Mouse (Mus musculus): ENCODE measurements around the gene Farsa. TPM values are rescaled to one million over a fixed set of nuclear protein-coding genes. Genes with fewer than 3 reads are reported as not detected.

Farsa gene
- polyA plus RNA-seq, 1 experiment from 2014 or later = 130 TPM

DNA sequence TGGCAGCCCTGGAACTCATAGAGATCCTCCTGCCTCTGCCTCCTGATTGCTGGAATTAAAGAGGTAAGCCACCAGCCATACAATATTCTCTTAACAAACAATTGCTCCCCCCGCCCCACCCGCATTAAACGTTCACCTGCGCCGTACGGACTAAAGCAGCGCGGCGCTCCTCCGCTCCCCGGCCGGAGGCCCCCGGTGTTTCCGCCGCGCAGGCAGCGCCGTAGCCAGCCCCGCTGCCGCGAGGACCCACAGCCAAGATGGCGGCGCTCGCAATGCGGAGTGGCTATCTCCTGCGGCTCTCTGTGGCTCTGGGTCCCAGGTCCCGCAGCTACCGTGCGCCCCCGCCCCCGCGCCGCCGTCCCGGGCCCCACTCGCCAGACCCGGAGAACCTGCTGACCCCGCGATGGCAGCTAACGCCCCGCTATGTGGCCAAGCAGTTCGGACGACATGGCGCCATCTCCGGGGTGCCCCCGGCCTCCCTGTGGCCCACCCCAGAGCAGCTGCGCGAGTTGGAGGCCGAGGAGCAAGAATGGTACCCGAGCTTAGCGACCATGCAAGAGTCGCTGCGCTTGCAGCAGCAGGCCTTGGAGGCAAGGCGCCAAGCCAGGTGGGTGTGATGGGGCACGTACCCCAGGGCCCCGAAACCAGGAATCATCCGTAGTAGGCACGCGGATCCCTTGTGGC, 24.6 kb upstream of the Farsa start:
- H3K27me3 ChIP-seq (replicated peaks; ENCODE audit: control insufficient read depth, insufficient read depth, low read length) = no peaks in the 10 kb centered on the region
- no peaks in the 10 kb centered on the region for H3K9me3 ChIP-seq (ENCODE audit: control insufficient read depth, low read length)
- H3K27ac ChIP-seq (ENCODE audit: low read depth, low read length) = peak overlapping the region; percentile 94
- DNase-seq (ENCODE audit: low spot score) (peak; percentile 87), ATAC-seq (replicated peaks; ENCODE audit: low FRiP score) (peak; percentile 80)
- peak overlapping the region; percentile 99 for H3K9ac ChIP-seq (ENCODE audit: low read depth, low read length)
- WGBS = under 1% methylated on average over 59 of the region's 59 CpGs
- peaks cover 23% of the 10 kb centered on the region for H3K36me3 ChIP-seq (ENCODE audit: control insufficient read depth, insufficient read depth, low read length)
- H3K4me3 ChIP-seq (ENCODE audit: low read depth, low read length) = peak overlapping the region; percentile 99
- H3K4me1 ChIP-seq (replicated peaks; ENCODE audit: control insufficient read depth, insufficient read depth, low read length) = peaks cover 25% of the 10 kb centered on the region
- H3K4me2 ChIP-seq = peak overlapping the region; percentile 80

DNA sequence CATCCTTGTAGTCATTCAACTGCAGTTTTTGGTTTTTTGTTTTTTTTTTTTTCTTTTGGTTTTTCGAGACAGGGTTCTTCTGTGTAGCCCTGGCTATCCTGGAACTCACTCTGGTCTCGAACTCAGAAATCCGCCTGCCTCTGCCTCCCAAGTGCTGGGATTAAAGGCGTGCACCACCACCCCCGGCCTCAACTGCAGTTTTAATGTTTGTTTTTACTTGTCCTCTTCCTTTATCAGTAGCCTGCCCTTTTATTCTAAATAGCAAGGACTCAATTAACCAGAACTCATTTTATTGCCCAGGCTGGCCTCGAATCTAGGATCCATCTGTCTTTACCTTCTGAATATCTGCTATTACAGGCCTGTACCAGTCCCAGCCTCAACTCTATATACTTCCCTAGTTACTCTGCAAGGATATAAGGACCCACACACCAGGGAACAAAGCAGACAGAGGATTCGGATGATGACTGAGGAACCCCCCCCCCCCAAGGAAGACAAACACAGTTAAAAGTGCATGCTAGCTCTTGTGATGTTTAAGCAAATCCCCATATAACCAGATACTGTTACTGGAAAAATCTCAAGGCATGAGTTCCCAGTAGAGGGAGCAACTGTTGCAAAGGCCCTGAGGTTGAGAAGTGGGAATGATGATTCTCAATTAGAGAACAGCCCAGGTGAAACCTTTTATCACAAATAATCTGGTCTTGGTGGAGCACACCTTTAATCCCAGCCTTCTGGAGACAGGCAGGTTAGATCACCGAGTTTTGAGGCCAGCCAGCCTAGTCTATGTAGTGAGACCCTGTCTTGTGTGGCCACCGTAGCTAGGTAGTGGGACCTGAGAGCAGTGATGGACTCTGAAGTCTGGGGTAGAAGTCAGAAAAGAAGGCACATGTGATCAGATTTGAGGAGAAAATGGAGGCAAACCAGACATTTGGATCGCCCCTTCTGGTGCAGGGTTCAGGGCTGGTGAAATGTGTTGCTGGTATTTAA, 23.7 kb upstream of the Farsa start:
- Histone ChIP-seq H3K4me1 (replicated peaks; ENCODE audit: control insufficient read depth, insufficient read depth, low read length) (peaks cover 34% of the 10 kb centered on the region), H3K27ac (ENCODE audit: low read depth, low read length) (peak overlapping the region; percentile 94), H3K9me3 (ENCODE audit: control insufficient read depth, low read length) (no peaks in the 10 kb centered on the region), H3K27me3 (replicated peaks; ENCODE audit: control insufficient read depth, insufficient read depth, low read length) (no peaks in the 10 kb centered on the region), H3K4me2 (peak overlapping the region; percentile 80), H3K9ac (ENCODE audit: low read depth, low read length) (peak overlapping the region; percentile 99), H3K4me3 (ENCODE audit: low read depth, low read length) (peak overlapping the region; percentile 99), H3K36me3 (ENCODE audit: control insufficient read depth, insufficient read depth, low read length) (peaks cover 32% of the 10 kb centered on the region)
- DNase-seq (ENCODE audit: low spot score) (no peak), ATAC-seq (replicated peaks; ENCODE audit: low FRiP score) (no peak)
- WGBS = 51% methylated on average over 10 of the region's 10 CpGs

DNA sequence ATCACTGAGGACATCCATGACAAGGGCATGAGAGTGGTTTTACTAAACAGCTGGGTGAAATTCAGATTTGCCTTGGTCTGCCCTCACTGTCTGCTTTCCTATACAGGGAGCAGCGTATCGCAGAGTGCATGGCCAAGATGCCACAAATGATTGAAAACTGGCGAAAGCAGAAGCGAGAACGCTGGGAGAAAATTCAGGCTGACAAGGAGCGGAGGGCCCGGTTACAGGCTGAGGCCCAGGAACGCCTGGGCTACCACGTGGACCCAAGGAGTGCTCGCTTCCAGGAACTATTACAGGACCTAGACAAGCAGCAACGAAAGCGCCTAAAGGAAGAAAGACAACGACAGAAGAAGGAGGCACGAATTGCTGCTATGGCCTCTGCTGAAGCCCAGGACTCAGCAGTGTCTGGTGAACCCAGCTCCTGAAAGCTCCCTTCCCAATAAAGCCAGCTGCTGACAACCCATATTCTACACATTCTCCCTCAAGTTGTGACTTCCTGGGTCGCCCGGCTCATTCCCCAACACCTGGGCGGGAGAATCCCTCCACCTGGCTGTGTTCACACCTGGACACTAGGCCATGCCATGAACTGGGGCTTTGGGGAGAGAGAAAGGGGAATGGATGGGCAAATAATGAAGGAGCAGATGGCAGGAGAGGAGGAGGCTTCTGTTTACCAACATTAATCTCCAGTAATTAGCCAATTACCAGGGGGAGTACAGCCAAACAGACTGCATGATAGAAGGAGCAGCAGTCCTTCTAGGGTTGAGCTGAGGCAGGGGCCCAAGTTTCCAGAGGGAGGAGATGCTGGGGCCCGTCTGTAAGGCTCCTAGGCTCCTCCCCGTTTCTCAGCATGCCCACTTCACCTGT, 22.6 kb upstream of the Farsa start:
- ATAC-seq (replicated peaks; ENCODE audit: low FRiP score) (no peak), DNase-seq (ENCODE audit: low spot score) (no peak)
- Histone ChIP-seq H3K27me3 (replicated peaks; ENCODE audit: control insufficient read depth, insufficient read depth, low read length) (no peaks in the 10 kb centered on the region), H3K27ac (ENCODE audit: low read depth, low read length) (peak overlapping the region; percentile 46; the same call in 1 of the 2 replicates), H3K36me3 (ENCODE audit: control insufficient read depth, insufficient read depth, low read length) (peaks cover 32% of the 10 kb centered on the region), H3K9me3 (ENCODE audit: control insufficient read depth, low read length) (no peaks in the 10 kb centered on the region), H3K9ac (ENCODE audit: low read depth, low read length) (peak overlapping the region; percentile 31; the same call in 1 of the 2 replicates), H3K4me2 (0 out of 2 replicates have a peak overlapping the region, but pooled peaks have one; percentile 13), H3K4me1 (replicated peaks; ENCODE audit: control insufficient read depth, insufficient read depth, low read length) (peaks cover 40% of the 10 kb centered on the region), H3K4me3 (ENCODE audit: low read depth, low read length) (peak overlapping the region; percentile 99; the same call in 1 of the 2 replicates)
- 83% methylated on average over 19 of the region's 19 CpGs for WGBS

DNA sequence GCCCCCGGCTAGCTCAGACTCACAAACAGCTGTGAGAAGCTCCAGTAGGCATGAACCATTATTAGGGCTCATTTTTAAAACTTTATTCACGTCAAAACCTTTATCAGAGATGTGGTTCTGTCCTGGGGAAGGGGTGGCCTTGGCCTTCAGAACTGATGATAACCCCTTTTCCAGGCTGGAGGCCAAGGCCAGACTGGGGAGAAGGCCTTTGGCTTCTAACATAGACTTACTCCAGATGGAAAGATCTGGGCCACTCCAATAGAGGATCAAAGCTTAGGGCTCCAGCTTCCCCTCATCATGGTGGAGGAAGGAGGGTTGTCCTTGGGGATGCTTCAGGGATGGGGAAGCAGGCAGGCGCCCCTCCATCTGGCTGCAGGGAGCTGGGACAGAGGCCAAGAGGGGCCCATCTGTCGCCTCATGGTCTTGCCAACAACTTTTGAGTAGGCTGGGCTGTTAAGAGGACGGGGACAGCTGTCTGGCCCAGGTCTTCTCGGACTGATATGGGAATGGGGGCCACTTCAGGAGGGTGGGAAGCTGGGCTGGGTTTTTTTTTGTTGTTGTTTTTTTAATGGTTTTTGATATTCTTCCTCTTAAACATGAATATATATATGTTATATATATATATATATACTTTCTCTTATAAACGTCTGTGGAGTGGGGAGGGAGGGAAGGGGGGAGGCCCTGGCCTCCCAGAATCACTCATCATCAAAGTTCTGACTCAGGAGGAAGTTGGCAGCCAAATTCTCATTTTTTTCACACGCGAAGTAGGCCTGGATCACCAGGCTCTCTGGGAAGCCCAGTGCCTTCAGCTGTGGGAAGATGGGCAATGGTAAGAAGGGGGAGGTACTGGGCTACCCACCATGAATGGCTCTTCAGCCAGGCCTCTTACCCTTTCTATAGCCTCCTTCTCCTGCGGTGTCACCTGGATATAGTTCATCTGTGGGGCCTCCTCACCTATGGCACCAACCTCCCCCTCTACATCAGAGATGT, 21.6 kb upstream of the Farsa start:
- Histone ChIP-seq H3K4me3 (ENCODE audit: low read depth, low read length) (no peak overlapping the region), H3K36me3 (ENCODE audit: control insufficient read depth, insufficient read depth, low read length) (peaks cover 32% of the 10 kb centered on the region)

DNA sequence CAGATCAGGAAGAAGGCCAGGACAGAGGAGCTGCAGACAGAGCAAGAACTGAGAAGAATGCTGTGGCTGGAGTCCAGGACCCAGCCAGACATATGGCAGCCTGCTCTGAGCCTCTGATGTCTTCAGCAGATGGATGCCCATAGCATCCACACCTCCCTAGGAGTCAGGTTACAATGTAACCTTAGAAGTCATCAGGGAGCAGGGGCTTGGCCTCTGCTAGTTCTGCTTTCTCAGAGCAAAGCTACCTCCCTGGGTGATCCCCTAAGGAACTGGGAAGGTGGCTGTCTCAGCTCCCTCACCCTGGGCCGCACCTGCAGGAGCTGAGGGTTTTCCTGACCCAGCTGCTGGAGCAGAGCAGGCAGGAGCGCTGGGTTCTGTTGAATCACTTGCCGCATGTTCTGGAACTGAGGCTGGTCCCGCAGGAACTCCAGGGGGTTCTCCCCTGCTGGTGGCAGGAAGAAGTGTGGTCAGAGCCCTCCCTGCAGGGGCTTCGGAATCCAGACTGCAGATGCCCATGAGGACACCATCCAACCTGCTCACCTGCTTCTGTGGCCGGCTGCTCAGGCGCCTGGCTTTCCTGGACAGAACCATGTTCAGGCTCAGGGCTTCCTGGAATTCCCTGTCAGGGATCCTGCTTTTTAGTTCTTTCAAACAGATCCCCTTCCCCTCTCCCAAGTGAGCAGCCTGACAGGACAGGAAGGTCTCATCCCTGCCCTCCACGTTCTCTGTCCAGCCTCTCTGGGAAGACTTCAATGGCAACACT, 19.5 kb upstream of the Farsa start:
- H3K36me3 ChIP-seq (ENCODE audit: control insufficient read depth, insufficient read depth, low read length) = peaks cover 44% of the 10 kb centered on the region
- WGBS = 68% methylated on average over 8 of the region's 8 CpGs
- no peak for DNase-seq (ENCODE audit: low spot score)
- peaks cover 47% of the 10 kb centered on the region for H3K4me1 ChIP-seq (replicated peaks; ENCODE audit: control insufficient read depth, insufficient read depth, low read length)
- H3K4me3 ChIP-seq (ENCODE audit: low read depth, low read length) = peak overlapping the region; percentile 34
- H3K27ac ChIP-seq (ENCODE audit: low read depth, low read length) = peak overlapping the region; percentile 54
- peak overlapping the region; percentile 41 for H3K9ac ChIP-seq (ENCODE audit: low read depth, low read length)
- no peaks in the 10 kb centered on the region for H3K27me3 ChIP-seq (replicated peaks; ENCODE audit: control insufficient read depth, insufficient read depth, low read length)
- ATAC-seq (replicated peaks; ENCODE audit: low FRiP score) = no peak
- H3K4me2 ChIP-seq = peak overlapping the region; percentile 67
- H3K9me3 ChIP-seq (ENCODE audit: control insufficient read depth, low read length) = no peaks in the 10 kb centered on the region

More for the DNA sequence above, 21.6 kb upstream of the Farsa start:
- no peak overlapping the region for H3K9ac ChIP-seq (ENCODE audit: low read depth, low read length)
- WGBS = 72% methylated on average over 10 of the region's 10 CpGs
- DNase-seq (ENCODE audit: low spot score) (no peak), ATAC-seq (replicated peaks; ENCODE audit: low FRiP score) (no peak)
- no peaks in the 10 kb centered on the region for H3K9me3 ChIP-seq (ENCODE audit: control insufficient read depth, low read length)
- peaks cover 44% of the 10 kb centered on the region for H3K4me1 ChIP-seq (replicated peaks; ENCODE audit: control insufficient read depth, insufficient read depth, low read length)
- no peak overlapping the region for H3K4me2 ChIP-seq
- H3K27me3 ChIP-seq (replicated peaks; ENCODE audit: control insufficient read depth, insufficient read depth, low read length) = no peaks in the 10 kb centered on the region
- 0 out of 2 replicates have a peak overlapping the region, but pooled peaks have one; percentile 3 for H3K27ac ChIP-seq (ENCODE audit: low read depth, low read length)

DNA sequence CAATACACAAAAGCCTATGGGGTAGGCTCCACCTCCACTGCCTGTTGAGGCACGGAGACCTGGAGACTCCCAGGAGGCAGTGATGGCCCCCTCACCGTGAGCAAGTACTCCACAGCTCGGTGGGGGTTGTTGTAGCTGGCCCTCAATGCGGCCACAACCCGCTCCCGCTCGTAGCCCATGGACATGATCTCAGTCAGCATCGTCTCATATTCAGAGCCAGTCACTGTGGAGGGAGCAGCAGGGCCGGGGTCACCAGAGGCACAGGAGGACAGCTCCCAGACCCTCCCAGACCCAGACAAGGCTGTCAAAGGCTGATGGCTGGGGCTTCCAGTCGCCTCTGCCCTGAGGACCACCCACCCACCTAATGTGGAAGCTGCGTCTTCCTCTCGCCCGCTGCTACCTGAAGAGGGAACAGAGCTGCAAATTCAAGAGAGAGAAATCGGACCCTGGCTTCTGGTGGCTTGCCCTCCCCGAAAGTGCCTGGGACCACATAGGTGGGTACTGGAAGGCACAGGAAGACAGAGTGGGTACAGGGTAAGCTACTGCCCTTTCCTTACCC, 18.8 kb upstream of the Farsa start:
- DNase-seq (ENCODE audit: low spot score) (no peak), ATAC-seq (replicated peaks; ENCODE audit: low FRiP score) (no peak; the same call in 1 of the 2 replicates)
- Histone ChIP-seq H3K9ac (ENCODE audit: low read depth, low read length) (peak overlapping the region; percentile 41), H3K27me3 (replicated peaks; ENCODE audit: control insufficient read depth, insufficient read depth, low read length) (no peaks in the 10 kb centered on the region), H3K4me3 (ENCODE audit: low read depth, low read length) (peak overlapping the region; percentile 34), H3K9me3 (ENCODE audit: control insufficient read depth, low read length) (no peaks in the 10 kb centered on the region), H3K27ac (ENCODE audit: low read depth, low read length) (peak overlapping the region; percentile 54), H3K4me2 (peak overlapping the region; percentile 67), H3K4me1 (replicated peaks; ENCODE audit: control insufficient read depth, insufficient read depth, low read length) (peaks cover 50% of the 10 kb centered on the region), H3K36me3 (ENCODE audit: control insufficient read depth, insufficient read depth, low read length) (peaks cover 50% of the 10 kb centered on the region)
- WGBS = 79% methylated on average over 15 of the region's 15 CpGs

DNA sequence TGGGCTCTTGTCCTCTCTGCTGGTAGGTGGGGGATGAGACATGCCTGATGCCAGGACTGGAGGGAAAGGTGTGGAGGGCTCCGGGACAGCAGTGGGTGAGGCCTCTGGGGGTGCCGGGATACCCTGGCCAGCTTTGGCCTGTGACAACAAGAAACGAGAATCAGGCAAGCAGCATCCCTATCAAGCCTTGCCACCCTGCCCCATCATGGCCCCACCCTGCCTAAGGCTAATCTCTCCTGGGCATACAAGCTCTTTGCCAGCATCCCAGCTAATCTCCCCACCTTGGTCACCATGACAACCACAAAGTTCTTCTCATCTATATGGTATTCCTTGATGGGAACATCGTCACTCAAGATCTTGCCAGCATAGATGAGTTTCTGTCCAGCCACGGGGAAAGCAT, 18.3 kb upstream of the Farsa start:
- 64% methylated on average over 5 of the region's 5 CpGs for WGBS
- H3K4me3 ChIP-seq (ENCODE audit: low read depth, low read length) = peak overlapping the region; percentile 34
- ATAC-seq (replicated peaks; ENCODE audit: low FRiP score) (peak; percentile 83), DNase-seq (ENCODE audit: low spot score) (no peak)
- peak overlapping the region; percentile 67 for H3K4me2 ChIP-seq
- H3K9ac ChIP-seq (ENCODE audit: low read depth, low read length) = peak overlapping the region; percentile 41
- no peaks in the 10 kb centered on the region for H3K9me3 ChIP-seq (ENCODE audit: control insufficient read depth, low read length)
- H3K4me1 ChIP-seq (replicated peaks; ENCODE audit: control insufficient read depth, insufficient read depth, low read length) = peaks cover 45% of the 10 kb centered on the region
- H3K36me3 ChIP-seq (ENCODE audit: control insufficient read depth, insufficient read depth, low read length) = peaks cover 55% of the 10 kb centered on the region
- peak overlapping the region; percentile 97 for H3K27ac ChIP-seq (ENCODE audit: low read depth, low read length)
- no peaks in the 10 kb centered on the region for H3K27me3 ChIP-seq (replicated peaks; ENCODE audit: control insufficient read depth, insufficient read depth, low read length)
